Mouse (Mus musculus) lung, embryonic 14.5 days (tissue): ENCODE data around the gene Akap9. TPM values are rescaled to one million over a fixed set of nuclear protein-coding genes. Genes with fewer than 3 reads are reported as not detected.
"Not testable (repeated sequence)": the region's sequence is repeated elsewhere in the genome, so short reads cannot be mapped to it uniquely, and the experiment has no call there.

Experiments
- ATAC-seq: fragments of 200-750 bp; cut with Nextera tagmentation; 2 replicates; pipeline ENCODE4 v1.8.0; 2017; ENCODE audit warnings: mild to moderate bottlenecking, moderate TSS enrichment, moderate library complexity; ENCODE audit not compliant: insufficient read depth
- DNase-seq: peaks from one replicate; pipeline ENCODE4 v3.0.0-alpha.2; 2015
- H3K27ac ChIP-seq: fragments of 300-500 bp; sonication (generic); 2 replicates; pipeline ENCODE4 v1.5.1; 2014; ENCODE audit warnings: low read depth, mild to moderate bottlenecking, moderate library complexity
- H3K27me3 ChIP-seq: fragments of 300-500 bp; sonication (generic); 2 replicates; pipeline ENCODE4 v1.6.1; 2014; ENCODE audit warnings: low read length, control low read depth; ENCODE audit not compliant: insufficient read depth
- H3K36me3 ChIP-seq: fragments of 300-500 bp; sonication (generic); 2 replicates; pipeline ENCODE4 v1.6.1; 2014; ENCODE audit warnings: control low read depth; ENCODE audit not compliant: insufficient read depth
- H3K4me1 ChIP-seq: fragments of 300-500 bp; sonication (generic); 2 replicates; pipeline ENCODE4 v1.6.1; 2014; ENCODE audit warnings: antibody characterized with exemption, control low read depth; ENCODE audit not compliant: insufficient read depth
- H3K4me2 ChIP-seq: fragments of 300-500 bp; sonication (generic); 2 replicates; pipeline ENCODE4 v1.6.1; 2014; ENCODE audit warnings: mild to moderate bottlenecking
- H3K4me3 ChIP-seq: fragments of 300-500 bp; sonication (generic); 2 replicates; pipeline ENCODE4 v1.5.1; 2014; ENCODE audit warnings: low read depth, low read length
- H3K9ac ChIP-seq: fragments of 300-500 bp; sonication (generic); 2 replicates; pipeline ENCODE4 v1.6.1; 2014
- H3K9me3 ChIP-seq: fragments of 300-500 bp; sonication (generic); 2 replicates; pipeline ENCODE4 v1.6.1; 2016; ENCODE audit warnings: low read depth, low read length, control low read depth
- CTCF ChIP-seq: IDR thresholded peaks from 2 replicates; pipeline ENCODE4 v1.5.1; 2016; ENCODE audit warnings: antibody characterized with exemption, low read depth
- WGBS: fragments of 180-500 bp; shearing (Covaris S2); extraction: QIAGEN DNeasy Blood & Tissue Kit; methylation state at CpG from one replicate; pipeline ENCODE4 v1.1.7; 2014; 5-methylcytosine and 5-hydroxymethylcytosine counted together
- polyA plus RNA-seq: library from polyadenylated mRNA; unstranded; fragments of >200 nt; fragmentation: Nextera tagmentation; extraction: Ambion mirVana; gene quantifications from 2 replicates; pipeline ENCODE4 v1.2.1, GENCODE M21; 2014

Gene Akap9
- polyA plus RNA-seq, 1 experiment from 2014 or later, result 94.5 TPM

DNA sequence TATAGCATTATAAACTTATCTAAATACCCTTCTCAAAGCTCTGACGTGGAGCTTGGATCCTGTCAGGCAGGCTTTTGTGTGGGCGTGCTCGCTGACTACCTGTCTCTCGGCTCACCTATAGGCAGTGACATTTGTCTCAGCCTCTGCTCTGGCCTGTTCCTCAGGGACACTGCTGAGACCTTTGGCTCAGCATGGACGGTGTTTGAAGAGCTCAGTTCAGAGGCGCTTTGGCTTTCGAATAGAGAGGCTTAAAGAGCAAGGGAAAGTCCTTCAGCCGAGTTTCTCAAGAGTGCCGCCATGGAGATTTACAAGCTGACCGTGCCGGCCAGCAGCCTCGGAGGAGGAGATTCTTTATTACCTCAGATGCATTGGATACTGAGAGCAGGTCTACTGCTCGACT lies 95.3 kb downstream of the Akap9 start:
- no peak overlapping the region for H3K4me3 ChIP-seq
- H3K9ac ChIP-seq, result no peak overlapping the region
- 59% methylated on average over 13 of the region's 13 CpGs for WGBS
- H3K4me2 ChIP-seq, result no peak overlapping the region
- peaks cover 6% of the 10 kb centered on the region; the same call in 1 of the 2 replicates for H3K36me3 ChIP-seq
- H3K9me3 ChIP-seq, result no peaks in the 10 kb centered on the region
- H3K27me3 ChIP-seq, result no peaks in the 10 kb centered on the region
- DNase-seq (peak; percentile 46), ATAC-seq (no peak)
- TF ChIP-seq CTCF, result no peak
- H3K4me1 ChIP-seq, result peaks cover 3% of the 10 kb centered on the region; the same call in 1 of the 2 replicates
- H3K27ac ChIP-seq, result no peak overlapping the region

DNA sequence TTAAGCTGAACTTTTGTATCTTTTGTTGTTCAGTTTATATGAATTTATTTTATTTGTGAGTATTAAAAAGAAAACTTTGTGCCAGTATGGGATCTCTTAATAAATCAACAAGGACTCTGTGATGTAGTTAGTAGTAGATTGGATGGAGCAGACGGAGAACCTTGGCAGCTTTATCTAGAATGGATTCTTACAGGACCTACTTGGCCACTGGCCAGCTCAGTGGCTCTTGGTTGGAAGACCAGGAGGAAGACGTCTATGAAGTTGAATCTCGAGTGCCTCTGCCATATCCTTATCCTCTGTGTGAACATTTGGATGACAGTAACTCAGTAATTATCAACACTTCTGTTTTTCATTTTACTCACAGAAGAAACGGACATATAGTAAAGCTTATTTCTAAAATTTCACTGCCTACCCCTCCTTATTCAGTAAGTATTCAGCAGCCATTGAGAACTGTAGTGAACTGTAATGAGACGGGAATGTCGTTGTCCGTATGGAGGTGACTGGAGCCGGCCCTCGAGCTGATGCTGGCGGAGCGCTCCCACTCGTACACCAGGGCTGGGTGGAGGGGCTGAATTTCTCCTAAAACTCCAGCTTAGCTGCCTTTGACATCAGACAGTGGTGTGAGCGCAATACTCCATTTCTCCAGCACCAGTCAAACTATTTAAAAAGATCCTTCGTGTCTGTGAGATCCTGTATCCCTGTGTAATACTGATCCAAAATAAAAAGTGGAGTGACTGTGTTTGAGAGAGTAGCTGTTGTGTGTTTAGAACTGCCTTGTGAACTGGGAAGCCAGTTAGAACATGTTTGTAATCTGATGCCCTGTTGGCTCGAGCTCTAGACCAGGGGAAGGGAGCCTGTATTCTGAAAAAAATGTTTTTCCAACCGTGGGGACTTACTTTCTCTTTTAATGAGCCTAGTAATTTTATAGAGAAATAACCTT lies 96.2 kb downstream of the Akap9 start:
- no peak for TF ChIP-seq CTCF
- Histone ChIP-seq H3K4me2 (peak overlapping the region; percentile 54), H3K27ac (peak overlapping the region; percentile 90), H3K4me1 (peaks cover 3% of the 10 kb centered on the region; the same call in 1 of the 2 replicates), H3K9me3 (no peaks in the 10 kb centered on the region), H3K4me3 (peak overlapping the region; percentile 23), H3K27me3 (no peaks in the 10 kb centered on the region), H3K9ac (no peak overlapping the region), H3K36me3 (peaks cover 6% of the 10 kb centered on the region; the same call in 1 of the 2 replicates)
- WGBS, result 30% methylated on average over 16 of the region's 16 CpGs
- peak; percentile 96 for ATAC-seq
- DNase-seq, result peak; percentile 83

DNA sequence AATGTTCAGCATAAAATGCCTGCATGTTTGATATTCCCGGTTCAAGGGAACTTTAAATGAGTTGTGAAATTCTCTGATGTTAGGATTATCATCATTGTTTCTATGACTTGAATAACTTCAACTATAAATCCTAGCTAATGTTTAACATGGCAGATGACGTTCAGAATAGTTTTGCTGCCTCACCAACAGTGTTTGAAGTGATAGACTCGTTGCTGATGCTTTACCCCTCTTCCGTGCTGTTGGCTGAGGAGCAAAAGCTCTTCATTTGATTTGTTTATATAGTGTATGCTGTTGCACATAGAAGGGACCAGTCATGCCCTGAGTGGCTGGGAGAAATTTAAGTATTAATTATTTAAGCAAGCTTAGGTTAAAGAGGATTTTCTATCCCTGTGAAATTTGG lies 96.9 kb downstream of the Akap9 start:
- Histone ChIP-seq H3K4me2 (peak overlapping the region; percentile 54), H3K4me1 (peaks cover 3% of the 10 kb centered on the region; the same call in 1 of the 2 replicates), H3K27ac (peak overlapping the region; percentile 90; the same call in 1 of the 2 replicates), H3K9me3 (no peaks in the 10 kb centered on the region), H3K27me3 (no peaks in the 10 kb centered on the region), H3K36me3 (peaks cover 4% of the 10 kb centered on the region; the same call in 1 of the 2 replicates), H3K9ac (no peak overlapping the region), H3K4me3 (0 out of 2 replicates have a peak overlapping the region, but pooled peaks have one; percentile 23)
- WGBS, result 23% methylated on average over 4 of the region's 4 CpGs
- peak; percentile 51 for DNase-seq
- ATAC-seq, result peak; percentile 84
- no peak for TF ChIP-seq CTCF

DNA sequence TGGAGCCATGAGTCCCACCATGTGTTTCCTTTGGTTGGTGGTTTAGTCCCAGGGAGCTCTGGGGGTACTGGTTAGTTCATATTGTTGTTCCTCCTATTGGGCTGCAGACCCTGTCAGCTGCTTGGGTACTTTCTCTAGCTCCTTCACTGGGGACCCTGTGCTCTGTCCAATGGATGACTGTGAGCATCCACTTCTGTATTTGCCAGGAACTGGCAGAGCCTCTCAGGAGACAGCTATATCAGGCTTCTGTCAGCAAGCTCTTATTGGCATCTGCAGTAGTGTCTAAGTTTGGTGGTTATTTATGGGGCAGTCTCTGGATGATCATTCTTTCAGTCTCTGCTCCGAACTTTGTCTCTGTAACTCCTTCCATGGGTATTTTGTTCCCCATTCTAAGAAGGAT lies 98.5 kb downstream of the Akap9 start:
- 93% methylated on average over 1 of the region's 1 CpGs for WGBS
- peaks cover 15% of the 10 kb centered on the region; the same call in 1 of the 2 replicates for H3K36me3 ChIP-seq
- H3K9ac ChIP-seq, H3K4me2 ChIP-seq, ATAC-seq, H3K27ac ChIP-seq, DNase-seq, H3K9me3 ChIP-seq, H3K4me1 ChIP-seq, H3K4me3 ChIP-seq, H3K27me3 ChIP-seq: not testable (repeated sequence)

DNA sequence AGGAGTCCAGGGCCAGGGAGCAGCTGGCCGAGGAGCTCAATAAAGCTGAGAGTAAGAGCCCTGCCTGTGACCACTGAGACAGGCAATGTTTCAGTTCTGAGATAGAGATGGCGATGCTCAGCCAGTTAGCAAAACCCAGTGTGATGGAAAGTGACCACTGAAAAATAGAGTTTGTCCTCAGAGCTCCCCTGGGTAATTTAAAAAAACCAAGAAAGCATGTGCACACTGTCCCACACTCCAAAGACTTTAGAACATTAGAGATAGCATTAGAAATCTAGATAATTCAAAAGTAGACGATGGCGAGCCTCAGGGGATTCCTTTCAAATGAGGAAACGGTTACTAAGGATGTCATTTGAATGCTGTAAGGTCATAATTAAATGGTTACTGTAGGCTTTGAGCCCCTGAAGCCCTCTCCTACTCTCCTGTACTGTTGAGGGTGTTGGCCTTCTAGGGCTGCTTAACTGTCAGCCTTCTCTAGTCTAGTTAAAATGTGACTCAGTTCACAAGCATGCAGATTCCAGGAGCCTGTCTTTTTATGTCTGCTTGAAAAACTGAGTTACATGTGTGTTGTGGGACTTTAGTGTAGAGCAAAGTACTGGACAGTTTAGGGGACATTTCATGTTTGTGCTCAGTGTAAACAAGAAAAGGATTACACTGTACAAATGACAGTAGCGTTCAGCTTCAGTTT lies 100.8 kb downstream of the Akap9 start:
- peaks cover 26% of the 10 kb centered on the region; the same call in 1 of the 2 replicates for H3K36me3 ChIP-seq
- H3K4me1 ChIP-seq, result no peaks in the 10 kb centered on the region
- WGBS, result 88% methylated on average over 6 of the region's 6 CpGs
- H3K9ac ChIP-seq, result no peak overlapping the region
- H3K4me2 ChIP-seq, result no peak overlapping the region
- H3K9me3 ChIP-seq, result no peaks in the 10 kb centered on the region
- H3K4me3 ChIP-seq, result no peak overlapping the region
- DNase-seq, result no peak
- no peaks in the 10 kb centered on the region for H3K27me3 ChIP-seq
- no peak for ATAC-seq
- no peak for TF ChIP-seq CTCF
- H3K27ac ChIP-seq, result no peak overlapping the region

DNA sequence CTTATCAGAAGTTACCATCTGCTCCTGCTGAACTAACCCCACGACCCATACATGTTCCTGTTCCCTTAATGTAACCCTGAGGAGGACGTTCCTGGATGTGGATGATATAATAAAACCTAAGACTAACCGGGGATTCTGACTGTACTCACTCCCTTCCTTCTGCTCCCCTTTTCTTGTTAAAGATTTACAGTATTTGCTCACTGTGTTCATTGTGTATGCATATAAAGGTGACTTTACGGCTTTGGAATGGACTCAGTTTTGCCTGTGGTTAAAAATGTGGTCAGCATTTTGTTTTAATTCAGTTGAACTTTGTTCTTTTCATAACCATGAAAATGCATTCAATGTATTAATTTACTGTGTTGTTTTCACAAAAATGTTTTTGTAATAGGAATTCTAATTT lies 104.0 kb downstream of the Akap9 start:
- DNase-seq, result no peak

DNA sequence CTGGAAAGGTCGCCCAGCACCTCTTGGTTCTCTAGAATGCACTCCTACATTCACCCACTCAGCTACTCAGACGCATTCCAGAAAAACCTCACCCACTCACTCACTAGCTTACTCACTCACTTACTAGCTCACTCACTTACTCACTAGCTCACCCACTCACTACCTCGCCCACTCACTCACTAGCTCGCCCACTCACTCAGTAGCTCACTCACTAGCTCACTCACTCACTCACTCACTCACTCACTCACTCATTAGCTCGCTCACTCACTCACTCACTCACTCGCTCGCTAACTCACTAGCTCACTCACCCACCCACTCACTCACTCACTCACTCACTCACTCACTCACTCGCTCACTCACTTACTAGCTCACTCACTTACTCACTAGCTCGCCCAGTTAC lies 108.8 kb downstream of the Akap9 start:
- Histone ChIP-seq H3K4me1 (no peaks in the 10 kb centered on the region), H3K27ac (no peak overlapping the region), H3K27me3 (no peaks in the 10 kb centered on the region), H3K9me3 (no peaks in the 10 kb centered on the region), H3K4me2 (no peak overlapping the region), H3K4me3 (no peak overlapping the region), H3K9ac (no peak overlapping the region), H3K36me3 (peaks cover 57% of the 10 kb centered on the region)
- no peak for TF ChIP-seq CTCF
- no peak for ATAC-seq
- no peak for DNase-seq
- WGBS, result 87% methylated on average over 9 of the region's 9 CpGs

More for the DNA sequence above, 104.0 kb downstream of the Akap9 start:
- H3K9ac ChIP-seq, result no peak overlapping the region
- H3K4me2 ChIP-seq, result no peak overlapping the region
- H3K36me3 ChIP-seq, result peaks cover 41% of the 10 kb centered on the region
- no peak overlapping the region for H3K4me3 ChIP-seq
- H3K27ac ChIP-seq, result no peak overlapping the region
- H3K9me3 ChIP-seq, result no peaks in the 10 kb centered on the region
- no peak for TF ChIP-seq CTCF
- no peaks in the 10 kb centered on the region for H3K4me1 ChIP-seq
- no peaks in the 10 kb centered on the region for H3K27me3 ChIP-seq
- no peak for ATAC-seq
- WGBS, result 79% methylated on average over 4 of the region's 4 CpGs
